Mouse (Mus musculus) cerebellum, postnatal 36 days (tissue): ENCODE results near the gene Cd300a.

Experiments used
- DNase-seq, 2 experiments: peaks; one replicate each; pipeline ENCODE4 v3.0.0; 2021 to 2022; ENCODE audit warnings: mixed read lengths in 2 of 2

The Cd300a gene

GRCm38 (mm10) chr11:114912847-114913246 is 23.0 kb downstream of the Cd300a start:
- DNase-seq, result peak; percentile 87 to 94

GRCm38 (mm10) chr11:114914978-114915377 is 25.1 kb downstream of the Cd300a start:
- DNase-seq, result no peak

GRCm38 (mm10) chr11:114917120-114917519 is 27.3 kb downstream of the Cd300a start:
- no peak for DNase-seq

- DNase-seq, result peak; percentile 75 to 78
Observed at GRCm38 (mm10) chr11:114922439-114922838, 32.6 kb downstream of the Cd300a start.

- no peak for DNase-seq
Observed at GRCm38 (mm10) chr11:114923961-114924360, 34.1 kb downstream of the Cd300a start.

- DNase-seq, result no peak
Observed at GRCm38 (mm10) chr11:114929581-114929980, 39.7 kb downstream of the Cd300a start.

- no peak for DNase-seq
Observed at GRCm38 (mm10) chr11:114931041-114931440, 41.2 kb downstream of the Cd300a start.

- no peak for DNase-seq
Observed at GRCm38 (mm10) chr11:114933591-114933990, 43.8 kb downstream of the Cd300a start.

- peak in 1 of 2 experiments; percentile 29 for DNase-seq
Observed at GRCm38 (mm10) chr11:114934144-114934543, 44.3 kb downstream of the Cd300a start, which contains the start of gene Cd300lb. TSS of gene Cd300lb (minus strand) at chr11:114934386.
